Mouse (Mus musculus): ENCODE data around the gene Idua. TPM values are rescaled to one million over a fixed set of nuclear protein-coding genes. Genes with fewer than 3 reads are reported as not detected.

Idua gene
- 35.9 TPM for total RNA-seq (2023)

DNA sequence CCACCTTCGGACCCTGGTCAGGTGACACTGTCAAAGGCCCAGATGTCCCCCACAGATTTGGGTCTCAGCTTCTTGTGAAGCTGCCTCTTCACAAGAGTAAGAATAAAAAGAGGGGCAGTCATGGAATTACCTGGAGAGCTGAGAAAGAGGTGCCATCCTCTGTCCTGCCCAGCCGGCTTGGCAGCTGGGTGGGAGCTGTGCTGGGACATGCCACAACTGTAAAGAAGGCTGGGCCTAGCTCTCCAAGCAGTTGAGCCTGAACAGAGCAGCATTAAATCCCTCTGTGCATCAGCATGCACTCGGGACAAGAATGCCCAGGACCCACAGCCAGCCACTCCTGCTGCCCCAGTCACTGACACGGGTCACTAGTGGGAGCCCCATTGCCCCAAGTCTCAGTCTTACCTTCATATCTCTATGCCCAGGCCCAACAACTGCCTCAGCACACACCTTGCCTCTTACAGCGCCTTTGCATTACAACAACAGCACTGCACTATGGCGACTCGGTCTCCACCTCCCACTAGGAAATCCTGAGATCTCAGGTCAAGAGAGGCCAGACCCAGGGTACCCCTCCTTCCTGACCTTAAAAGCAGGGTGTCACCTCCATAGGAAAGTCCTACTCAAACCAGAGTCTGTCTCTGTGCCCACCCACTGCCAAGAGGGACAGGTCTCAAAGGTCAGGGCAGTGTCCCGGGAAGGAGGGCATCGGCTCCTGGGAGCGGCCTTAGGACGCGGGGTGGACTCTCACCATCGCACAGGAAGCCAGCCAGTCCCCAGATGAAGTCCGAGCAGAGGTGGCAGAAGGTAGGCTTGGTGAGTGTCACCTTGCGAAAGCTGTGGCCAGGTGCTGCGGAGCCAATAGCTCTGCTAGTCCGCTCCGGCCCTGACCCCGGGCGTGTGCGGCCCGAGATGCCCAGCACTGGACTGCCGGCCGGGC, at the start of gene Idua:
Gene Idua (plus strand): TSS at position 634 of the 934 bp plus-strand sequence.

DNA sequence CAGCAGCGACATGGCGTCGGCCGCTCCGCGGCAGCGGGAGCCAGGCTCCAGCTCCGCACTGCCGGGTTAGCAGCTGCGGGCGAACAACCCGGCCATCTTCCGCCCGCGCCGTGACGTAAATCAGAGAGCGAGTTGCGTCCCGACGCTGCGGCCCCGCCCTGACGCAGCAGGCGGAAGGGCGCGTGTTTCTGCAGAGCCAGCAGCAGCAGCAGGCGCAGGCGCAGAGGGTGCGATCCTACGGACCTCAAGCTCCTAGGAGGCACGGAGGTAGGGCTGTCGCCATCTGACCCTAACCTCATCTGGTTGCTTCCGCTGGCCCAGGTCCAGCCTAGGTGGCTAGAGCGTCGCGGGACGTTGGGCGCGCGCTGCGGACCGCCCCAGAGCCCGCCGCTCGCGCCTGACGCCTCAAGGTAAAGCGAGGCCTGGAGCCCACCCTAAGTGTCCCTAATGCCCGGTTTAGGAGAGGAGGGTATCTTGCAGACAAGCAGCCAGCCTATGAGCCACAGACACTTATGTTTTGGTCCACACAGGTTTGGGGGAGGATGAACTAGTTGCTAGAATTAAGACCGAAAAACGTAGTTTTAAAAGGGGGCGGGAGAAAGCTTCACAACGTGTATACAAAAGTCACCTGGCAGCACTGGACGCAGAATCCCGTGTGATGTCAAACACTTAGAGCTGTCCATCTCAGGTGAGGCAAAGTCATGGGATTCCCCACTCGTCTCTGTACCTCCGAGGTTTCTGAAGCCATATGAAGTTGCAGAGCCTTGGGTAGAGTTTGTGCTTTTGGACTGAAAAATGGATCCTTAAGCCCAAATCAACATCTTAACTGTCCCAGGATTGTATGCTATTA, 30.3 kb upstream of the Idua start, which contains the start of the genes Gak and Tmem175:
Gene Gak (minus strand): TSS at position 122 of the 850 bp plus-strand sequence.
Gene Tmem175 (plus strand): TSS at position 137 of the 850 bp plus-strand sequence.

DNA sequence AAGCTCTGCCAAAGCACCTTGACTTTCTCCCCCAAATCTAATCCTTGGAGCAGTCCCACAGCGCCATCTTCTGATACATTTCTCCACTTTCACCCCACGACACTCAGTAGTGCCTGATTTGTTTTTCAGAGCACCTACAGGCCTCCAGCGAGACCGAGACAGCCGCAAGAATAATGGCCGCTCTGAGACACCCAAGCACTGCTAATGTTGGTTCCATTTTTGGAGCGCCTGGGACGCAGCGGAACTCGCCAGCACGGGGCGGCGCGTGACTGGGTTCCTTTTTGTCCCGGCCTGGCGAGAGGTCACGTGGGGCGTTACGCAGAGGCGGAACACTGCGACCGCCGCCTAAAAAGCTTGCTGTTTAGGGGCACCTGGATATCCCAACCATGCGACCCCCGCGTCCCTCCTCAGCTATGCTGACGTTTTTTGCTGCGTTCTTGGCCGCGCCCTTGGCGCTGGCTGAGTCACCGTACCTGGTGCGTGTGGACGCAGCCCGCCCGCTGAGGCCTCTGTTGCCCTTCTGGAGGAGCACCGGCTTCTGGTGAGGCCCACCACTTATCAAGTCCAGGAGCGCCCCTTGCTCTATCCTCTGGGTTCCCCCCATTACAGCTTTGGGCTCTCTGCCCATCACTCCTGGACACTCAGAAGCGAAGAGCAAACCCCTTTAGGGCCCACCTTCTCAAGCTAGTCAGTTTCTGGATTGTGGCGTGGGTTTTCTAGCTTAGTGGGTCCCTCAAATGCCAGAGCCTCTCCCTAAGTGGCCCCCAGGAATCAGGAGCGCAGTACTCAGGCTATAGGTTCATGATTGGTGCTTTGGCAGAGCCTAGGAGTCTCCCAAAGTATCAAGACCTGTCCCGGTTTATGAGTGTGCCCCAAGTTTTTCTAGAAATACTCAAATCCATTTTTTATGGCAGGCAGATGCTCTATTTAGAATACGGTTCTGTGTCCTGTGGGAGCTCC, 9.1 kb downstream of the Idua start, which contains the start of gene Dgkq:
Gene Dgkq (minus strand): TSS at position 696 of the 960 bp plus-strand sequence.

DNA sequence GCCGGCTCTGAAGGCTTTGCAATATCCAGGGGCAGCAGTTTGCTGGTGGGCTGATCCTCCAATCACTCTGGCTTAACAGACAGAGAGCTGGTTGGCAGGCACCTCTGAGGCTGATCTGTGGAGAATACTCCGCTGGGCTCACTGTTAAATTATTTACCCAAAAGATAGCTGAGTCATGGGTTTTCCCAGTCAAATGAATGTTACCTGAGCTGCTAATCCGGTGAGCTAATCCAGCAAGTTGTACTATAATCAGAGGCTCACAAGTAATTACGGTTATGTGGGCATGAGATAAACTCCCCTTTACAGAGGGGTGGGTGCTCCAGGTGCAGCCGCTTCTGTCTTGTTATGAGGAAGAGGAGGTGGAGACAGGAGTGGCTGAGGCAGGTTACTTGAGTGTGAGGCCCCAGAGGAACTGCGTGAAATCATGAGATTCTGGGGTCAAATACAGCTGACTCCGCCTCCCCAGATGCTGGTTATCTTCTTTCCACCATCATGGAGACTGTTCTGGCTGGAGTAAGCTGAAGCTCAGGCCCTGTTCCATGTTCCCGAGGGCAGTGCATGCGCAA, 15.2 kb downstream of the Idua start, which contains the start of gene Slc26a1:
Gene Slc26a1 (minus strand): TSS at position 319 of the 566 bp plus-strand sequence.

DNA sequence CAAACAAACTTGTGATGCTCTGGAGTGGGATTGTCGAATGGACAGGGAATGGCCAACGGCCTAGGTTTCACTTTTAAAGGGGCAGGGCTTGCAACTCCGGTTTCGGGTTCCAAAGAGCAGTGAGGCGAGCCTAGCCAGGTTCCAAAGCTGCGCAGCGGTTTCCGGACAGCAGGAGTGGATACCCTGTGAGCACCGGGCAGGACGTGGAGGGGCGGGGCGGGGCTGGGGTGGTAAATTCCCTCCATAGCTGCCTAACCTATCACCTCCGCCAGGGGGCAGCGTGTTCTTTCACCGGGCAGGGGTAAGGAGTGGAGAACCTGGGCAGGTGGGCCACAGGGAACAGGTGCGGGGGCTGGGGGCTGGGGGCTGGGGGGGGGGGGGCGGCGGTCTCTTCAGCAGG, 32.1 kb downstream of the Idua start, which contains the start of gene Fgfrl1:
Gene Fgfrl1 (plus strand): TSS at position 112 of the 400 bp plus-strand sequence.

Other genes with a start within 250 kb of the Idua start
- 67.0 TPM for gene Atp5k, start 225.9 kb upstream of the Idua start, total RNA-seq (2023)
- gene Mfsd7a, start 211.4 kb upstream of the Idua start, total RNA-seq (2023): not detected
- gene Pcgf3, start 199.1 kb upstream of the Idua start, total RNA-seq (2023): 25.6 TPM
- gene Cplx1, start 110.3 kb upstream of the Idua start, total RNA-seq (2023): 0.53 TPM
- 168 TPM for gene Gak, start 30.6 kb upstream of the Idua start, total RNA-seq (2023)
- gene Tmem175, start 30.6 kb upstream of the Idua start, total RNA-seq (2023): 22.2 TPM
- 24.0 TPM for gene Dgkq, start 9.3 kb downstream of the Idua start, total RNA-seq (2023)
- not detected for gene Slc26a1, start 15.2 kb downstream of the Idua start, total RNA-seq (2023)
- 8.5 TPM for gene Fgfrl1, start 32.1 kb downstream of the Idua start, total RNA-seq (2023)
- not detected for gene Rnf212, start 114.7 kb downstream of the Idua start, total RNA-seq (2023)
- not detected for gene Tmed11, start 135.0 kb downstream of the Idua start, total RNA-seq (2023)
- gene Vmn2r8, start 148.5 kb downstream of the Idua start, total RNA-seq (2023): not detected
- not detected for gene Vmn2r9, start 192.3 kb downstream of the Idua start, total RNA-seq (2023)

All from CD4-positive naive resting alpha-beta T cell, adult 57 days (primary cell).